In genomic region chr6:28705384-28706107, GRCm38 (mm10) we compare ENCODE assay signal across 8 mouse cellular contexts.
A peak's percentile ranks its signal among the peaks of the same experiment; 100 is the strongest.
DNase-seq lines count a peak whose midpoint lies in the region; ATAC-seq lines count a peak whose summit lies in the region.

No protein-coding gene starts in this region.

- no peaks in the 10 kb centered on the region for H3K27me3 ChIP-seq in neural tube, embryonic 15.5 days (replicated peaks)

- H3K4me1 ChIP-seq in neural tube, embryonic 15.5 days = peaks cover 22% of the 10 kb centered on the region

- no peak overlapping the region for H3K9ac ChIP-seq in neural tube, embryonic 15.5 days (replicated peaks)

- peak; percentile 51 for DNase-seq in 3T3-L1 (ENCODE audit: low read depth, low spot score)
- peak; percentile 95 for DNase-seq in brain, adult 2 months (ENCODE audit: low read depth, low spot score)
- DNase-seq in left cerebral cortex, adult 11 months (ENCODE audit: low spot score) = peak; percentile 44
- DNase-seq in thymus, adult 18-20 months = no peak
- no peak for DNase-seq in ovary, postnatal 14 days (ENCODE audit: low spot score)
- DNase-seq in spleen, adult 18-20 months = no peak

- no peak overlapping the region for H3K4me3 ChIP-seq in neural tube, embryonic 15.5 days (replicated peaks)

- no peaks in the 10 kb centered on the region for H3K36me3 ChIP-seq in neural tube, embryonic 15.5 days

- H3K27ac ChIP-seq in neural tube, embryonic 15.5 days (replicated peaks) = peak overlapping the region; percentile 34; the same call in 1 of the 2 replicates

- peak; percentile 80 for ATAC-seq in frontal cortex, adult (ENCODE audit: low TSS enrichment)
- ATAC-seq in neural tube, embryonic 15.5 days (ENCODE audit: low FRiP score) = peak; percentile 36; the same call in 1 of the 2 replicates

- WGBS in neural tube, embryonic 15.5 days = 59% methylated on average over 6 of the region's 6 CpGs

- H3K9me3 ChIP-seq in neural tube, embryonic 15.5 days (replicated peaks) = no peaks in the 10 kb centered on the region

- no peak overlapping the region for H3K4me2 ChIP-seq in neural tube, embryonic 15.5 days

Comparison
In these comparisons a context has a peak if more than half of its experiments do, and no peak if none do; other contexts are left out.
1. DNase-seq: peak in 3T3-L1 (single experiment), brain, adult 2 months (single experiment) and left cerebral cortex, adult 11 months (single experiment); none in thymus, adult 18-20 months (0 of 2), ovary, postnatal 14 days (single experiment) and spleen, adult 18-20 months (0 of 2).